Mouse (Mus musculus) brain, embryonic 14.5 days (tissue): ENCODE data around the gene Erc1. TPM values are rescaled to one million over a fixed set of nuclear protein-coding genes. Genes with fewer than 3 reads are reported as not detected.

Source experiments
- DNase-seq: peaks from one replicate; pipeline ENCODE4 v3.0.0-alpha.2; 2011; ENCODE audit warnings: low read depth
- CTCF ChIP-seq: fragments of 200-500 bp; IDR thresholded peaks from 2 replicates; pipeline ENCODE4 v1.5.1; 2012; ENCODE audit warnings: inconsistent platforms, mild to moderate bottlenecking, moderate library complexity, borderline replicate concordance; ENCODE audit not compliant: insufficient read depth, insufficient read length; ENCODE audit errors: extremely low read depth
- POLR2A ChIP-seq: fragments of 200-500 bp; IDR thresholded peaks from 2 replicates; pipeline ENCODE4 v1.6.1; 2012; ENCODE audit warnings: mild to moderate bottlenecking, inconsistent platforms, borderline replicate concordance; ENCODE audit not compliant: poor library complexity, insufficient read depth, insufficient read length, severe bottlenecking; ENCODE audit errors: extremely low read depth
- polyA plus RNA-seq: library from polyadenylated mRNA; depleted of rRNA; stranded (reverse); fragments of >200 nt; gene quantifications from 2 replicates; pipeline ENCODE4 v1.2.3, GENCODE M21; 2012

The Erc1 gene
- polyA plus RNA-seq, 1 experiment: 59.9 TPM

DNA sequence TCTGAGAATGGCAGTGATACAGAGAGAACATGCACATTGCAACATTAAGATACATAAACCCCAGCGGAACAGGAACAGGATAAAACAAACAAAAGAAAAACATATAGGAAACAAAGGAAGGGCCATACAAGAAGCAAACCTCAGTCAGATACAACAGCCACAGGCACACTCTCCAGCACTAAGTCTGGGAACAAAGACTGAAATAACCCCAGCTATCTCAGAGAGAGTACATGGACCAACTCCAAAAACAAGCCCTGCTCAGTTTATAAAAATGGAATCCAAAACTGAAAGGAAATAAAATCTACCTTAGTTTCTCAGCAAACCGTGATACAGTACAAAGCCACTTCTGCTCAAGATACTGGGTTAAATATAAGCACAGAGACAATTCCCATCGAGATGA lies 107.4 kb downstream of the Erc1 start:
- no peak for DNase-seq
- TF ChIP-seq POLR2A: no peak
- no peak for TF ChIP-seq CTCF

DNA sequence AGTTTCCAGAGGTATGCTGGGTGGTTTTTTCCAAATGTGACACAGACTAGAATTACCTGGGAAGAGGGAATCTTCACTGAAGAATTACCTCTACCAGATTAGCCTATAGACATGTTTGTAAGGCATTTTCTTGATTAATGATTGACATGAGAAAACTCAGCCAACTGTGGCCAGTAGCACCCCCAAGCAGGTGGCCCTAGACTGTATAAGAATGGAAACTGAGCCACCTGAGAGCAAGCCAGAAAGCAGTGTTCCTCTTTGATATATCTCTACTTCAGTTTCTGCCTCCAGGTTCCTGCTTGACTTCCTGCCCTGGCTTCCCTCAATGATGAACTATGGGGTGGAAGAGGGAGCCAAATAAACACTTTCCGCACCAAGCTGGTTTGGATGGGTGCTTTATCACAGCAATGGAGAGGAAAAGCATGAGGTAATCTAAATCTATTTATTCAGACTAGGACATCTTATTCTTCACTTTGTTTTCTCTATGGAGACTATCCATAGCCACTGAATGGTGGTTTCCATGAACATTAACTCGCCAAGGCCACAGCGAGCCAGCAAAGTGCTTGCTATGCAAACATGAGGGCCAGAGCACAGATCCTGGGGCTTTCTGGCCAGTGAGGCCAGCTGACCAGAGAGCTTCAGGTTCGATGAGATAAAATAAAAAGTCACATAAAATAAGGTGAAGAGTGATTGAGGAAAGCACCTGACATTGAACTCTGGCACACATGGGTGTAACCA lies 109.2 kb downstream of the Erc1 start:
- TF ChIP-seq CTCF: no peak
- no peak for TF ChIP-seq POLR2A
- no peak for DNase-seq

DNA sequence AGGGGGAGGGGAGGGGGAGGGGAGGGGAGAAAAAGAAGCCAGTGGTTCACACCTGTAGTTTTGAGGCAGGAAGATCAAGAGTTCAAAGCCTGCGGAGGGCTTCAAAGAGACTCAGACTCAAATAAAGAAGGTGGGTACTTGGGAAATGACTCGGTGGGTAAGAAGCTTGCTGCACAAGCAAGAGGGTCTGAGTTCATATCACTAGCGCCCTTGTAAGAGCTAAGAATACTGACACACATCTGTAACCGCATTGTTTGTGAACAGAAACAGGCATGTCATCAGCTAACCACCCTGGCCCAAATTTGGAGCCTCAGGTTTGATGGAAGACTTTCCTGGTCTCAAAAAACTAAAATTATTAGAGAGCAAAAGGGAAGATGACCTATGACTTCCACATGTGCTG lies 110.3 kb downstream of the Erc1 start:
- no peak for DNase-seq
- TF ChIP-seq POLR2A (no peak), CTCF (no peak)

DNA sequence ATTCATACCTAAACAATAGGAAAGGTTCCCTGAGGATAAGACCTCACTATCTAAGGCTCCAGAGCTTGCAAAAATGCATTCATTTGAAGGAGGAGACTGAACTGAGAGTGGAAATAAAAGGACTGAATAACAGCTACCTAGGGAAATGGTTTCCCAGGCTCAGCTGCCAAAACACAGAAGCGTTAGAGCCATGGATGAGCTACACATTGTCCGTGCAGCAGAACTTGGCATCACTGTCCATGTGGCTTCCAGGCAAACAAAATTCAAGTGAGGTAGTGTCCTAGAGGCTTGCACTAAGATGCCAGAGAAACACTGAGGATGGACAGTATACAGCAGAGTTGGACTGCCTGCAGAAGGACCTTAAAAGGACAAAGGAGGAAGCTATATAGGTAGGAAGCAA lies 112.0 kb downstream of the Erc1 start:
- TF ChIP-seq POLR2A: no peak
- TF ChIP-seq CTCF: no peak
- peak; percentile 19 for DNase-seq

DNA sequence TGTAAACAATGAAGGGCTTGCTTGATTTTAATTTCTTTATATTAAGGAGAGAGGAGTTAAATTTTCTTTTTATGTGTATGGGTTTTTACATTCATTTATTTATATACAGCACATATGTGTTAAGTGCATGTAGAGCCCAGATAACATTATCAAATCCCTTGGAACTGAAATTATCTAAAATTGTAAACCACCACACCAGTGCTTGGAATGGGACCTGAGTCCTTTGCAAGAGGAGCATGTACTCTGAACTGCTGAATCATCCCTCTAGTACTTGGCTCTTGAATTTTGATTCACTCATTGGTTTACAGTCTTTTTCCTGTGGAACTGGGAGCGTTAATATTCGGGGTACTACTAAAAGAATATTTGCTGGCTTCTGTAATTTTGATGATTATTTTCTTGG lies 116.8 kb downstream of the Erc1 start:
- TF ChIP-seq CTCF: no peak
- no peak for TF ChIP-seq POLR2A
- DNase-seq: no peak

DNA sequence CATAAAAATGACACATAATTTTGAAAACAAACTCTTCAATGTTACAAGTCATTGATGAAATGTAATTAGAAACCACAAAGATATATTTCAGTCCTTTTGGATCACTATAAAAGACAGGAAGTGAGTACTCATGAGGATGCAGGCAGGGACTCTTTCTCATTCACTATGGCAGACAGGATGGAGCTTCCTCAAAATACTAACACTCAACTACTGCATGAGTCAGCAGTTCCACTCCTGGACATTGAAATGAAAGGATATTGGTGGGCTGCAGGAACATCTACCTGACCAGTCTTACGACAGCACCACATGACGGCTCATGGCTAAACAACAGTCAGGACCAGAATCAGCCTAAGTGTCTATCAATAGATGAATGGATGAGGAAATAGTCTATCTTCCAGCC lies 132.7 kb downstream of the Erc1 start:
- DNase-seq: no peak
- TF ChIP-seq CTCF (no peak), POLR2A (no peak)

DNA sequence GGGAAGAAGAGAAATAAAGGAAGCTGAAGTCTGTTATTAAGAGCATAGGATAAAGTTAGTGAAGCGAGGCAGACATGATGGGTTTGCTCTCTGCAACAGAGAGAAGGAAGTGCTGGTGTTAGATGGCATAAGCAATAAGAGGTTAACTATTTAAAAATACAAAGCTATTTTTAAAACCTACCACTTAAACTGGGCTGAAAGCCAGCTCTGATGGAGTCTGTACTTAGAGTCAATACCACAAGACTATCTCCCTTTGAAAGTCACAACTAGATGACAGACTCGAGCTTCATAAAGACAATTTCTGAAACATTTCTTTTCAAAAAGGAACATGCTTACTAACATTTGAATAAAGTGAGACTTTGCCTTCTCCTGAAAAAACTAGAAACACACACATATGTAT lies 134.0 kb downstream of the Erc1 start:
- DNase-seq: peak; percentile 4
- TF ChIP-seq POLR2A (no peak), CTCF (no peak)

DNA sequence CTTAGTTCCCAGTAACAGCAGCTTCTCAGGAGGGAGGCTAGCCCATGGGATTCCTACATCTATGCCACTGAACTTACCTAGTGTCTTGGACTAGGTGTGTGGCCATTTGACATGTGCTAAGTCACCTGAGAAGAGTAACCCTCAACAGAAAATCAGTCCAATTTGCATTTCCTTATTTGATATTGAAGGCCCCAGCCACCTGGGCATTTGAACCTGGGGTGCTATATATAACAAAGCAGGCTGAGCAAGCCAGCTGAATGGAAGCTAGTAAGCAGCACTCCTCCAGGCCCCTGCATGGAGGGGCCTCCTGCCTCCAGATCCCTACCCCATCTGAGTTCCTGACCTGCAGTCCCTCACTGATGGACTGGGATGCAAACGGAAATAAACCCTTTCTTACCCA lies 135.5 kb downstream of the Erc1 start:
- TF ChIP-seq CTCF (no peak), POLR2A (no peak)
- DNase-seq: no peak

DNA sequence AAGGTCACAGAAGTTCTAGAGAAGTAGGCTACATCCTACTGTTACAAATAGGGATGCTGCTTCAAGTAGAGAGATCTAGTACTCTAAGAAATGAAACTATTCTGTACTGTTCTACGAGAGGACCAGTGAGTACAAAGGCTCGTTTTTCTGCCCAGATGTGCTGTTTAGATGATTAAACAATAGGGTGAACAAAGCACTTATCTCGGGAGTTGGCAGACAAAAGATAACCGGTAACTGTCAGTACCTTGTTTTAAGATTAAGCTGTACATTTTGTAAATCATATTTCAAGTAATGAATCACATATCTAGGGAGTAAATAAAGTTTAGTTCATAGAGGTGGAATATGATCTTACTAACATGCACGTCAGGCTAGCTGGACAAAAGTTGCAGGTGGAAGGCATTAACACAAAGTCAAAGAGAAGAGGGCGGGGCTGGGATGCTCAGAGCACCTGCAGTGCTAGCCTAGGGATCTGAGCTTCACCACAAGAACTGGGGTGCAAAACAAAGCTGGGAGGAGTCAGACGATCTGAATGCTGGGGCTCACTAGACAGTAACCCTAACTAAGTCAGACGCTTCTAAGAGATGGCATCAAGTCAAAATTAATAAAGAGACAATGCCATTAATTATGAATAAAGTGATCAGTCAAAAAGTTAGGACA lies 136.2 kb downstream of the Erc1 start:
- DNase-seq: no peak

DNA sequence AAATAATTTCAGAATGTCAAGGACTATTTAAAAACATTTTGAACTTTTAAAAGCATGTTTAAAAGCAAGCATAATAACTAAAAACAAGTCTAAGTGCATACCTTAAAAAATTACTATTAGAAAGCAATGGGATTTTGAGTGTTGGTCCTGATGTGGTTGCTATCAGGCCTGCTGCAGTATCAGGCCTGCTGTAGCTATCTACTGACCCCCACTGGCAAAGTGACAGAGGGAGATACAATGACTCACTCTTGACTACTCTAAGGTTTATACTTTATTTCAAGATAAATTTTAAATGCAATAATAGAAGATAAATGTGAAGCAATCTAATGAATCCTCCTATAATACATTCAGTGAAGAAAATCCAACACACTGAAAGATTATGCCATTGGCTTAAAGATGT lies 138.4 kb downstream of the Erc1 start:
- peak; percentile 57 for DNase-seq
- TF ChIP-seq CTCF (peak; percentile 52; the same call in 1 of the 2 replicates), POLR2A (no peak)

More for the DNA sequence above, 136.2 kb downstream of the Erc1 start:
- TF ChIP-seq CTCF (no peak), POLR2A (no peak)

DNA sequence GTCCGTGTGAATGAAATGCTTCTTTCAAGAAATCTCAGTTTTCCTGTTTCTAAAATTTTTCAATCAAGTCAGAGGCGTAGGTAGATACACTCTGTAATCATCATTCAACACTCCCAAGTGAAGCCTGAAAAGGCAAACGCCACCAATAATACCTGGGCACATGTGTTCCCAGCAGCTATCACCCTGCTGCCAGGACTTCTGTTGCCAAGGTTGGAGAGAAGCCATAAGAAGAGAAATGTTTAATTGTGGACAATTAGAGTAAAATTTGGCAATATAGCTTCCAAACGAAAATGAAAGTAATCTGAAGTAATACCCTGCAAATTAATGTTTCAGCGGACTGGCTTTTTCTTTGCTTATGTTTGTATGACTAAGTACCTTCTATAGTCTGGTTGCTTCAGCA lies 140.1 kb downstream of the Erc1 start:
- DNase-seq: no peak
- no peak for TF ChIP-seq POLR2A
- TF ChIP-seq CTCF: no peak

DNA sequence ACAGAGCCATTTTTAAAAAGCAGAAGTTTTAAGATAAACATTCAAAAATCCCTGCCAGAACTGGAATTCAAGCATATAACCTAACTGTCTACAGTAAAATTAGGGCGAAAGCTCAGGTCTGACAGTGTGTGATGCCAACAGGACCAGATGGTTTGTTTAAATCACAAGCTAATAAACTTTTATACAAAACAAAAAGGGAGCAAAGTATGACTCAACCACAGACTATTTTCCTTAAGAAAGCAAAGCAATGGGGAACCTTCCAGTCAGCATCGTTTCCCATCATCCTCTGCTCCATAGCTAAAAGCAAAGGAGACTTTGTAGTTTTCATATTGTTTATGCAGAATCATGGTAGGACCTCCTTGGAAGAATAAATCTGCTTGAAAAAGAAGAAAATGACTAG lies 143.1 kb downstream of the Erc1 start:
- TF ChIP-seq CTCF (no peak), POLR2A (no peak)
- DNase-seq: peak; percentile 1
